Mouse (Mus musculus) embryonic facial prominence, embryonic 11.5 days (tissue): ENCODE data around the gene Myl9. TPM values are rescaled to one million over a fixed set of nuclear protein-coding genes. Genes with fewer than 3 reads are reported as not detected.
A peak's percentile ranks its signal among the peaks of the same experiment; 100 is the strongest.

ENCODE experiments used
- ATAC-seq: fragments of 200-750 bp; cut with Nextera tagmentation; replicated peaks from 2 replicates; pipeline ENCODE4 v1.8.0; 2017; ENCODE audit warnings: low read depth; ENCODE audit not compliant: insufficient number of reproducible peaks, low FRiP score, low TSS enrichment
- DNase-seq: peaks from one replicate; pipeline ENCODE4 v3.0.0-alpha.2; 2015; ENCODE audit warnings: low spot score
- H3K27ac ChIP-seq: fragments of 300-500 bp; sonication (generic); replicated peaks from 2 replicates; pipeline ENCODE4 v1.5.1; 2014; ENCODE audit warnings: mild to moderate bottlenecking, low read depth, low read length, control low read depth
- H3K27me3 ChIP-seq: fragments of 300-500 bp; sonication (generic); 2 replicates; pipeline ENCODE4 v1.6.1; 2014; ENCODE audit warnings: mild to moderate bottlenecking, low read length, moderate library complexity, mixed read lengths; ENCODE audit not compliant: control insufficient read depth, insufficient read depth
- H3K36me3 ChIP-seq: fragments of 300-500 bp; sonication (generic); replicated peaks from 2 replicates; pipeline ENCODE4 v1.6.1; 2014; ENCODE audit warnings: low read depth, mild to moderate bottlenecking, low read length, moderate library complexity, mixed read lengths; ENCODE audit not compliant: control insufficient read depth, insufficient read depth
- H3K4me1 ChIP-seq: fragments of 300-500 bp; sonication (generic); 2 replicates; pipeline ENCODE4 v1.6.1; 2014; ENCODE audit warnings: low read length, mixed read lengths; ENCODE audit not compliant: control insufficient read depth, insufficient read depth
- H3K4me2 ChIP-seq: fragments of 300-500 bp; sonication (generic); 2 replicates; pipeline ENCODE4 v1.6.1; 2014; ENCODE audit warnings: low read depth, mild to moderate bottlenecking, control low read depth, low read length, moderate library complexity
- H3K4me3 ChIP-seq: fragments of 300-500 bp; sonication (generic); 2 replicates; pipeline ENCODE4 v1.5.1; 2014; ENCODE audit warnings: low read depth, low read length, control low read depth
- H3K9ac ChIP-seq: fragments of 300-500 bp; sonication (generic); replicated peaks from 2 replicates; pipeline ENCODE4 v1.6.1; 2014; ENCODE audit warnings: mild to moderate bottlenecking, control low read depth, low read length
- H3K9me3 ChIP-seq: fragments of 300-500 bp; sonication (generic); replicated peaks from 2 replicates; pipeline ENCODE4 v1.6.1; 2016; ENCODE audit warnings: mild to moderate bottlenecking, low read length, inconsistent platforms, mixed read lengths; ENCODE audit not compliant: control insufficient read depth
- WGBS: fragments of 180-500 bp; shearing (Covaris S2); extraction: QIAGEN DNeasy Blood & Tissue Kit; methylation state at CpG from one replicate; pipeline ENCODE4 v1.1.7; 2014; 5-methylcytosine and 5-hydroxymethylcytosine counted together
- polyA plus RNA-seq: library from polyadenylated mRNA; unstranded; fragments of >200 nt; fragmentation: Nextera tagmentation; extraction: Ambion mirVana; gene quantifications from 2 replicates; pipeline ENCODE4 v1.2.1, GENCODE M21; 2014

Myl9 gene
- polyA plus RNA-seq: 128 and 151 TPM in 2 replicates

DNA sequence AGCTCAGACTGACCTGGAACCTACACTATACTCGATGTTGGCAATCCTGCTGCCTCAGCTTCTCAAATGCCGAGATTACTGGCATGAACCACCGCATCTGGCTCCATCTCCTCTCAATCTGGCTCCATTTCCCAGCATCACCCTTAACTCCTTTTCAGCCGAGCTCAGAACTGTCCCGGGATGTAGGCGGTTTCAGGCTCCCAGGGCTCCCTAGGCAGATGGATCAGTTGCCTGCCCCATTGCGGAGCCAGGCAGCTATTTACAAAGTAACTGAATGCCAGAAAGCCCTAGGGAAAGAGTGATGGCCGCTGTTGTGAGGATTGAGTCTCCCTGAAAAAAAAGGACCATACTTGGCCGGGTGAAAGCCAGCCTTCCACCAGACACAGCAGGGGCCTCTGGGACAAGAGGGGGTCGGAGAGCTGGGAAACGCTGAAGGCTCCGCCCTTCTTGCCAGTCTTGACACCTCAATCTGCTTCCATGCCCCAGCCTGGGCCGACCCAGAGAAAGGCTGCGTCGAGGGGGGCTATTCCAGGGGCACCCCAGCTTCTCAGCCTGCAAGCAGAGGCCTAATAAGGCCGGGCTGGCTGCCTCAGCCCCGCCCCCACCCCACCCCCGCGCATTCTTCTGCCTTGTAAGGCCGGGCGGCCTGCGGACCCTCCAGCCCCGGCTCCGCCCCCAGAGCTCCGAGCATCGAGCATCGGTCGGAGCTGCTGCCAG, at the start of gene Myl9:
Myl9 (plus strand) TSS at position 683 of the 717 bp plus-strand sequence.
- H3K36me3 ChIP-seq: no peaks in the 10 kb centered on the region
- peak; percentile 86 for DNase-seq
- no peaks in the 10 kb centered on the region for H3K9me3 ChIP-seq
- H3K27ac ChIP-seq: peak within 1 kb of the TSS; percentile 48
- peak within 1 kb of the TSS; percentile 64 for H3K9ac ChIP-seq
- H3K4me1 ChIP-seq: peaks cover 2% of the 10 kb centered on the region
- ATAC-seq: peak; percentile 84
- H3K4me3 ChIP-seq: peak within 1 kb of the TSS; percentile 33
- H3K27me3 ChIP-seq: 0 out of 2 replicates have a peak, but pooled peaks cover 3% of the 10 kb centered on the region
- WGBS: 2% methylated on average over 28 of the region's 28 CpGs
- H3K4me2 ChIP-seq: peak within 1 kb of the TSS; percentile 75

DNA sequence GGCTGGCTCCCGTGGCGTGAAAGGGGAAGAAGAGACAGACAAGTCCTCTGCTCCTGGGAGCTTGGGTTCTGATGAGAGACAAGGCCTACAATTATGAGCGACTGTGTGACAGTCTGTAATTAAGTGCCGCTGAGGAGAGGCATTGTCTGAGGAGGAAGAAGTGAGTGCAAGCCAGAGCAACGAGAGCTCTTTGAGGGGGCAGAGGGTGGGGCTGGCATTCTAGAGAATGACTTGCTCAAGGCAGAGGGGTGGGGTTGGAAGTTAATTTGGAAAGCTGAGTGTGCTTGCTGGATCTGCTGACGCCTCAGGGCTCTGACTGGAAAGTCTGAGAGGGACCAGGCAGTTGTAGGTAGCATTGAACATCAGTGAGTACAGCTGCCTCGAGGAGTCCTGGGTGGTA, 48.9 kb upstream of the Myl9 start:
- H3K27ac ChIP-seq: no peak overlapping the region
- ATAC-seq (no peak), DNase-seq (peak; percentile 36)
- no peaks in the 10 kb centered on the region for H3K9me3 ChIP-seq
- H3K4me1 ChIP-seq: peaks cover 14% of the 10 kb centered on the region
- no peaks in the 10 kb centered on the region for H3K27me3 ChIP-seq
- 22% methylated on average over 7 of the region's 7 CpGs for WGBS
- no peak overlapping the region for H3K4me2 ChIP-seq
- no peak overlapping the region for H3K4me3 ChIP-seq
- H3K36me3 ChIP-seq: no peaks in the 10 kb centered on the region; the same call in 1 of the 2 replicates
- peak overlapping the region; percentile 18; the same call in 1 of the 2 replicates for H3K9ac ChIP-seq

DNA sequence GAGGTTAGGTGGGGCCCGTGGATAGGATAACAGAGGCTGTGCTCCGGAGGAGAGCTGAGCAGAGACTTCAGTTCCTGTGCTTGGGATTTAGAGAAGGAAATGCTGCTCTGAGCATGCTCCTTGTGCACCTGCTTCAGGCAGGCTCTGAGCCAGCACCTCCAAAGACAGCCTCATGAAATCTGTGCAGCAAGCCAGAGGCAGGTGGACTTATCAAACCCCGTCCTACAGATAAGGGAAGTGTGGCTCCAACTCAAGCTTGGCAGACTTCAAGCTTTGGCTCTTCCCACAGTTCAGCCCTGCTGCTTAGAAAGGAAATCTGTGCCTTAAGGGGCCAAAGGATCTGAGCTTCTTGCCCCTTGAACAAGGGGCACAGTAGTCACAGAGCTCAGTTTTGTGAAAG, 48.3 kb upstream of the Myl9 start:
- H3K27ac ChIP-seq: no peak overlapping the region
- H3K9me3 ChIP-seq: no peaks in the 10 kb centered on the region
- peaks cover 14% of the 10 kb centered on the region for H3K4me1 ChIP-seq
- no peak overlapping the region for H3K4me2 ChIP-seq
- H3K27me3 ChIP-seq: no peaks in the 10 kb centered on the region
- WGBS: 52% methylated on average over 3 of the region's 3 CpGs
- H3K4me3 ChIP-seq: no peak overlapping the region
- no peak for ATAC-seq
- no peaks in the 10 kb centered on the region; the same call in 1 of the 2 replicates for H3K36me3 ChIP-seq
- peak overlapping the region; percentile 18; the same call in 1 of the 2 replicates for H3K9ac ChIP-seq
- DNase-seq: no peak

- Histone ChIP-seq H3K27me3 (no peaks in the 10 kb centered on the region), H3K4me1 (peaks cover 12% of the 10 kb centered on the region), H3K27ac (no peak overlapping the region), H3K4me2 (no peak overlapping the region), H3K4me3 (no peak overlapping the region), H3K36me3 (no peaks in the 10 kb centered on the region; the same call in 1 of the 2 replicates), H3K9ac (no peak overlapping the region), H3K9me3 (no peaks in the 10 kb centered on the region)
- ATAC-seq (peak; percentile 46; the same call in 1 of the 2 replicates), DNase-seq (no peak)
- WGBS: 36% methylated on average over 9 of the region's 10 CpGs
These were observed 45.4 kb upstream of the Myl9 start for GRCm38 (mm10) chr2:156729537-156730469.

GRCm38 (mm10) chr2:156730501-156730921, 44.7 kb upstream of the Myl9 start:
- ATAC-seq (no peak), DNase-seq (no peak)
- WGBS: 75% methylated on average over 12 of the region's 12 CpGs
- no peaks in the 10 kb centered on the region for H3K27me3 ChIP-seq
- peaks cover 10% of the 10 kb centered on the region for H3K4me1 ChIP-seq
- no peak overlapping the region for H3K9ac ChIP-seq
- H3K36me3 ChIP-seq: no peaks in the 10 kb centered on the region; the same call in 1 of the 2 replicates
- H3K27ac ChIP-seq: no peak overlapping the region
- H3K9me3 ChIP-seq: no peaks in the 10 kb centered on the region
- no peak overlapping the region for H3K4me2 ChIP-seq
- H3K4me3 ChIP-seq: no peak overlapping the region

- H3K4me3 ChIP-seq: no peak overlapping the region
- H3K27me3 ChIP-seq: no peaks in the 10 kb centered on the region
- no peak overlapping the region for H3K4me2 ChIP-seq
- no peaks in the 10 kb centered on the region; the same call in 1 of the 2 replicates for H3K36me3 ChIP-seq
- H3K9ac ChIP-seq: no peak overlapping the region
- H3K9me3 ChIP-seq: no peaks in the 10 kb centered on the region
- peaks cover 7% of the 10 kb centered on the region; the same call in 1 of the 2 replicates for H3K4me1 ChIP-seq
- no peak overlapping the region for H3K27ac ChIP-seq
- DNase-seq (no peak), ATAC-seq (no peak)
These were observed 43.6 kb upstream of the Myl9 start for GRCm38 (mm10) chr2:156731592-156731991.

- H3K4me2 ChIP-seq: no peak overlapping the region
- no peak overlapping the region for H3K27ac ChIP-seq
- WGBS: 77% methylated on average over 6 of the region's 6 CpGs
- H3K9ac ChIP-seq: no peak overlapping the region
- H3K36me3 ChIP-seq: no peaks in the 10 kb centered on the region; the same call in 1 of the 2 replicates
- ATAC-seq (no peak), DNase-seq (no peak)
- no peaks in the 10 kb centered on the region for H3K27me3 ChIP-seq
- no peaks in the 10 kb centered on the region for H3K9me3 ChIP-seq
- peaks cover 3% of the 10 kb centered on the region; the same call in 1 of the 2 replicates for H3K4me1 ChIP-seq
- H3K4me3 ChIP-seq: no peak overlapping the region
These were observed 43.1 kb upstream of the Myl9 start for GRCm38 (mm10) chr2:156732109-156732508.
